Mouse (Mus musculus): ENCODE measurements around the gene Olfr109.

The Olfr109 gene

DNA sequence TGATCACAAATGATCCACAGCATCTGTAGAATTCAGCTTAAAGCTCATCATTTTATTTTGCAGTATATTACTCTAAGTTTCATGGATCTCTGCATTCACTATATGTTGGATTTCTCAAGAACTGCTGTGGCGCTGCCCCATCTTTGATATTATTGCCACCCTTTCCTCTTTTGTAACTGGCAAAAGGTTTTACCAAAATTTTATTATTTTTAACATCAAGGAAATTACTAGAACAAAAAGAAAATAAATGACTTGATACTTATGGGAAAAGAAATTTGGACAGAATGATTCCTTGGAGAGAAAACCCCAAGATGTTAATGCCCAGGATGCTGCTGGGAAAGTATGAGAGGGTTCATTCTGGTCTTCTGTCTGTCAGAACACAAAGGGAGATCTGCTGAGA is at the start of gene Olfr109:
Gene Olfr109 (plus strand): TSS at position 301 of the 400 bp plus-strand sequence.
- no peak for DNase-seq (ENCODE audit: low spot score in 2 of 2)

GRCm38 (mm10) chr17:37413380-37413779 is 45.3 kb upstream of the Olfr109 start:
- DNase-seq (ENCODE audit: low spot score in 2 of 2) = no peak

- DNase-seq (ENCODE audit: low spot score in 2 of 2) = no peak
Observed at GRCm38 (mm10) chr17:37445180-37445579, 13.5 kb upstream of the Olfr109 start, which contains the start of gene Olfr108. Olfr108 (plus strand) TSS chr17:37445480.

GRCm38 (mm10) chr17:37483452-37483851 is 24.7 kb downstream of the Olfr109 start, which contains the start of gene H2-M2:
H2-M2 (minus strand) TSS chr17:37483552.
- DNase-seq (ENCODE audit: low spot score in 2 of 2) = no peak

DNA sequence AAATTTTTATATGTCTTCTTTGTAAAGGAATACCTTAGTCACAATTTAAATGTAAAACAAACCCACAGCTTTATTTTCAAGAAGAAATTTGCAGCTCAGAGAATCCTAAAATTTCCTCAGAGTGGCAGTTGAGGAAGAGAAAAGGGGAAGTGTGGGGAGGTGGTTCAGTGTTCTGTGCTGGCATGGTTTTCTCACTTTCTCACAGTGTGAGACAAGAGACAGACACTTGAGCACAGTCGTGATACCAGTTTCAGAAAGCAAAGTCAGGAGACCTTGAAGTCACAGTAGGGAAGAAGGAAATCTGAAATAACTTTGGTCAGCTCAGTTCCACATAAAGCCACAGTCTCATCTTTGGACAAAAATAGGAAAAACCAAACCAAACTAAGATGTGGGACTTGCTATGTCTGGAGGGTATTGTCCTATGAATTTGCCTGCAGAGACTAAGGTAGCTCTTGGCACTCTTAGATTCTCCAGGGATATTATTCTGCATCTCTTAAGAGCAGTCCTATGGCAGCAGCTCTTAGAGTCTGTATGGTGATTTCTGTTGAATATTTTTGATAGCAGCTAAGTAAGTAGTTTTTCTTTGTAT is 33.3 kb downstream of the Olfr109 start, which contains the start of gene Olfr110:
Gene Olfr110 (plus strand): TSS at position 539 of the 589 bp plus-strand sequence.
- DNase-seq (ENCODE audit: low spot score in 2 of 2) = no peak

- no peak for DNase-seq (ENCODE audit: low spot score in 2 of 2)
Observed at GRCm38 (mm10) chr17:37507730-37508129, 49.0 kb downstream of the Olfr109 start, which contains the start of gene Olfr111. Olfr111 (plus strand) TSS chr17:37508030.

Data from spleen, postnatal 4 days (tissue).